Mouse (Mus musculus): ENCODE data around the gene Dab1.

The Dab1 gene

GRCm38 (mm10) chr4:103839541-103839940 is 220.4 kb downstream of the Dab1 start:
- no peak for DNase-seq

- DNase-seq = no peak
Measured at GRCm38 (mm10) chr4:103841126-103841525, 222.0 kb downstream of the Dab1 start.

- DNase-seq = no peak
Measured at GRCm38 (mm10) chr4:103844635-103845034, 225.5 kb downstream of the Dab1 start.

GRCm38 (mm10) chr4:103857173-103857572 is 238.0 kb downstream of the Dab1 start:
- no peak for DNase-seq

GRCm38 (mm10) chr4:103875564-103875963 is 256.4 kb downstream of the Dab1 start:
- peak; percentile 27 for DNase-seq

GRCm38 (mm10) chr4:103878841-103879240 is 259.7 kb downstream of the Dab1 start:
- DNase-seq = peak; percentile 55

GRCm38 (mm10) chr4:103881641-103882040 is 262.5 kb downstream of the Dab1 start:
- DNase-seq = no peak

- no peak for DNase-seq
Measured at GRCm38 (mm10) chr4:103888086-103888485, 268.9 kb downstream of the Dab1 start.

- no peak for DNase-seq
Measured at GRCm38 (mm10) chr4:103889110-103889509, 270.0 kb downstream of the Dab1 start.

- no peak for DNase-seq
Measured at GRCm38 (mm10) chr4:103896806-103897205, 277.6 kb downstream of the Dab1 start.

GRCm38 (mm10) chr4:103897702-103898101 is 278.5 kb downstream of the Dab1 start:
- DNase-seq = no peak

GRCm38 (mm10) chr4:103911441-103911840 is 292.3 kb downstream of the Dab1 start:
- peak; percentile 28 for DNase-seq

GRCm38 (mm10) chr4:103912071-103912470 is 292.9 kb downstream of the Dab1 start:
- DNase-seq = no peak

GRCm38 (mm10) chr4:103922431-103922931 is 303.3 kb downstream of the Dab1 start:
- peak; percentile 71 for DNase-seq

- DNase-seq = no peak
Measured at GRCm38 (mm10) chr4:103926682-103927081, 307.5 kb downstream of the Dab1 start.

GRCm38 (mm10) chr4:103929631-103930030 is 310.5 kb downstream of the Dab1 start:
- peak; percentile 47 for DNase-seq

GRCm38 (mm10) chr4:103934364-103934763 is 315.2 kb downstream of the Dab1 start:
- no peak for DNase-seq

- DNase-seq = no peak
Measured at GRCm38 (mm10) chr4:103948255-103948654, 329.1 kb downstream of the Dab1 start.

- DNase-seq = no peak
Measured at GRCm38 (mm10) chr4:103953652-103954220, 334.6 kb downstream of the Dab1 start.

- DNase-seq = peak; percentile 51
Measured at GRCm38 (mm10) chr4:103961134-103962049, 342.2 kb downstream of the Dab1 start.

- no peak for DNase-seq
Measured at GRCm38 (mm10) chr4:103969906-103970305, 350.7 kb downstream of the Dab1 start.

GRCm38 (mm10) chr4:103974536-103974935 is 355.4 kb downstream of the Dab1 start:
- DNase-seq = no peak

GRCm38 (mm10) chr4:103974946-103975345 is 355.8 kb downstream of the Dab1 start:
- no peak for DNase-seq

- peak; percentile 69 for DNase-seq
Measured at GRCm38 (mm10) chr4:103993884-103994283, 374.7 kb downstream of the Dab1 start.
